In the genomic region with DNA sequence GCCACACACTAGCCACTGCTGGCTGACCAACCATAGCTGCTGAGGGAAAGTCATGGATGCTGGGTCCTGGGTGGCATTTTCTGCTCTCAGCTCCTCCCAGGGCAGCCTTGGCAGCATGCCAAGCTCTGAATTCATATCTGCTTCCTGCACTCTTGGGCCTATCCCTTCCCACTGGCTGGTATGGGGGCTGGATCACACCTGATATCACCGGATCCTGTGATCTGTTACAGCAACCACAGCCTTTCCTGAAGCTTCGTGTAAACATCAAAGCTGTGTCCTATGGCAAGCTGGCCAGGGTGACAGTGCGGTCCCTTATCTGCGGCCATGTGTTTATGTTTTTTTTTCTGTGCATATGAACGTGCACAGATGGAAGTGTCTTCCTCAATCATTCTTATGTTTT, we compare ENCODE assay signal across 8 mouse cellular contexts. TPM values are rescaled to one million over a fixed set of nuclear protein-coding genes. Genes with fewer than 3 reads are reported as not detected.
DNase-seq lines count a peak whose midpoint lies in the region; ATAC-seq lines count a peak whose summit lies in the region.

No protein-coding gene starts in this region.

- H3K4me2 ChIP-seq in hindbrain, embryonic 12.5 days (replicated peaks) = no peak overlapping the region
- H3K4me2 ChIP-seq in hindbrain, embryonic 16.5 days (ENCODE audit: low read length) = no peak overlapping the region

- H3K4me1 ChIP-seq in hindbrain, embryonic 12.5 days = peaks cover 25% of the 10 kb centered on the region
- peaks cover 23% of the 10 kb centered on the region for H3K4me1 ChIP-seq in hindbrain, embryonic 16.5 days (ENCODE audit: control insufficient read depth, insufficient read depth, low read depth, low read length)
- H3K4me1 ChIP-seq in erythroblast, embryonic 14.5 days (ENCODE audit: control insufficient read depth) = peaks cover 78% of the 10 kb centered on the region
- peaks cover 29% of the 10 kb centered on the region for H3K4me1 ChIP-seq in forebrain, embryonic 10.5 days

- peaks cover 13% of the 10 kb centered on the region for H3K36me3 ChIP-seq in hindbrain, embryonic 12.5 days
- peaks cover 11% of the 10 kb centered on the region; the same call in 1 of the 2 replicates for H3K36me3 ChIP-seq in hindbrain, embryonic 16.5 days (ENCODE audit: control insufficient read depth, insufficient read depth, low read length)
- H3K36me3 ChIP-seq in erythroblast, embryonic 14.5 days (ENCODE audit: control insufficient read depth) = peaks cover 36% of the 10 kb centered on the region
- peaks cover 16% of the 10 kb centered on the region for H3K36me3 ChIP-seq in forebrain, embryonic 10.5 days (replicated peaks)

- DNase-seq in MN1 (ENCODE audit: low spot score) = peak; percentile 82
- peak; percentile 72 for DNase-seq in lung, postnatal 14 days
- DNase-seq in Muller cell, postnatal 12 days (ENCODE audit: inconsistent ontology term) = no peak
- no peak for DNase-seq in forebrain, embryonic 10.5 days (ENCODE audit: extremely low spot score, low spot score)
- no peak for DNase-seq in right cerebral cortex, postnatal 36 days (ENCODE audit: low spot score in 2 of 2)

- H3K9ac ChIP-seq in hindbrain, embryonic 12.5 days = 0 out of 2 replicates have a peak overlapping the region, but pooled peaks have one; percentile 38
- H3K9ac ChIP-seq in hindbrain, embryonic 16.5 days (ENCODE audit: low read depth, low read length) = no peak overlapping the region

- 77% methylated on average over 5 of the region's 5 CpGs for WGBS in hindbrain, embryonic 12.5 days
- 75% methylated on average over 5 of the region's 5 CpGs for WGBS in hindbrain, embryonic 16.5 days
- WGBS in forebrain, embryonic 10.5 days = 87% methylated on average over 5 of the region's 5 CpGs

- no peak overlapping the region for H3K4me3 ChIP-seq in hindbrain, embryonic 12.5 days
- H3K4me3 ChIP-seq in hindbrain, embryonic 16.5 days (ENCODE audit: low read length) = no peak overlapping the region
- H3K4me3 ChIP-seq in erythroblast, embryonic 14.5 days (replicated peaks) = peak overlapping the region; percentile 52
- H3K4me3 ChIP-seq in forebrain, embryonic 10.5 days = no peak overlapping the region

- H3K27ac ChIP-seq in hindbrain, embryonic 12.5 days = no peak overlapping the region
- no peak overlapping the region for H3K27ac ChIP-seq in hindbrain, embryonic 16.5 days (ENCODE audit: low read depth, low read length)
- H3K27ac ChIP-seq in forebrain, embryonic 10.5 days = no peak overlapping the region

- H3K9me3 ChIP-seq in hindbrain, embryonic 12.5 days (replicated peaks) = no peaks in the 10 kb centered on the region
- no peaks in the 10 kb centered on the region for H3K9me3 ChIP-seq in hindbrain, embryonic 16.5 days (ENCODE audit: control insufficient read depth, low read length)
- H3K9me3 ChIP-seq in erythroblast, embryonic 14.5 days (ENCODE audit: control insufficient read depth, low read length) = no peaks in the 10 kb centered on the region
- no peaks in the 10 kb centered on the region for H3K9me3 ChIP-seq in forebrain, embryonic 10.5 days

- ATAC-seq in hindbrain, embryonic 12.5 days (ENCODE audit: low FRiP score) = no peak
- ATAC-seq in hindbrain, embryonic 16.5 days = no peak

- no peaks in the 10 kb centered on the region for H3K27me3 ChIP-seq in hindbrain, embryonic 12.5 days
- H3K27me3 ChIP-seq in hindbrain, embryonic 16.5 days (replicated peaks; ENCODE audit: control insufficient read depth, insufficient read depth, low read length) = no peaks in the 10 kb centered on the region
- no peaks in the 10 kb centered on the region for H3K27me3 ChIP-seq in erythroblast, embryonic 14.5 days (ENCODE audit: control insufficient read depth)
- no peaks in the 10 kb centered on the region for H3K27me3 ChIP-seq in forebrain, embryonic 10.5 days (ENCODE audit: poor library complexity, severe bottlenecking)

RNA-seq across cellular contexts. Expression of a gene that starts 2.2 kb away (rescaled TPM):
- polyA plus RNA-seq in hindbrain, embryonic 12.5 days (2016; fragmentation: Nextera tagmentation; extraction: Ambion mirVana) = 62.7 and 67.5 TPM in 2 replicates
- polyA plus RNA-seq in hindbrain, embryonic 16.5 days (2015; fragmentation: Nextera tagmentation; extraction: Ambion mirVana) = 99.8 and 108 TPM in 2 replicates
- polyA plus RNA-seq in erythroblast, embryonic 14.5 days (2012) = 29.2 and 34.1 TPM in 2 replicates
- polyA plus RNA-seq in forebrain, embryonic 10.5 days (2016; fragmentation: Nextera tagmentation; extraction: Ambion mirVana) = 96.8 and 97.9 TPM in 2 replicates

RNA-seq across cellular contexts. Expression of a gene that starts 2.2 kb away (rescaled TPM):
- 5.7 and 5.9 TPM in 2 replicates for polyA plus RNA-seq in hindbrain, embryonic 12.5 days (2016; fragmentation: Nextera tagmentation; extraction: Ambion mirVana)
- 7.9 and 9.4 TPM in 2 replicates for polyA plus RNA-seq in hindbrain, embryonic 16.5 days (2015; fragmentation: Nextera tagmentation; extraction: Ambion mirVana)
- polyA plus RNA-seq in erythroblast, embryonic 14.5 days (2012) = 0.08 and 0.20 TPM in 2 replicates
- polyA plus RNA-seq in forebrain, embryonic 10.5 days (2016; fragmentation: Nextera tagmentation; extraction: Ambion mirVana) = 2.6 and 3.1 TPM in 2 replicates

RNA-seq across cellular contexts. Expression of a gene that starts 3.7 kb away (rescaled TPM):
- 132 and 134 TPM in 2 replicates for polyA plus RNA-seq in hindbrain, embryonic 12.5 days (2016; fragmentation: Nextera tagmentation; extraction: Ambion mirVana)
- 149 and 156 TPM in 2 replicates for polyA plus RNA-seq in hindbrain, embryonic 16.5 days (2015; fragmentation: Nextera tagmentation; extraction: Ambion mirVana)
- 62.5 and 67.4 TPM in 2 replicates for polyA plus RNA-seq in erythroblast, embryonic 14.5 days (2012)
- 135 and 139 TPM in 2 replicates for polyA plus RNA-seq in forebrain, embryonic 10.5 days (2016; fragmentation: Nextera tagmentation; extraction: Ambion mirVana)

RNA-seq across cellular contexts. Expression of a gene that starts 6.8 kb away (rescaled TPM):
- 1.1 and 2.4 TPM in 2 replicates for polyA plus RNA-seq in hindbrain, embryonic 12.5 days (2016; fragmentation: Nextera tagmentation; extraction: Ambion mirVana)
- 1.5 and 2.2 TPM in 2 replicates for polyA plus RNA-seq in hindbrain, embryonic 16.5 days (2015; fragmentation: Nextera tagmentation; extraction: Ambion mirVana)
- polyA plus RNA-seq in erythroblast, embryonic 14.5 days (2012) = 0.26 and 0.80 TPM in 2 replicates
- polyA plus RNA-seq in forebrain, embryonic 10.5 days (2016; fragmentation: Nextera tagmentation; extraction: Ambion mirVana) = 0.78 and 1.4 TPM in 2 replicates

RNA-seq across cellular contexts. Expression of a gene that starts 10.8 kb away (rescaled TPM):
- 1.9 and 2.7 TPM in 2 replicates for polyA plus RNA-seq in hindbrain, embryonic 12.5 days (2016; fragmentation: Nextera tagmentation; extraction: Ambion mirVana)
- 1.6 and 2.3 TPM in 2 replicates for polyA plus RNA-seq in hindbrain, embryonic 16.5 days (2015; fragmentation: Nextera tagmentation; extraction: Ambion mirVana)
- polyA plus RNA-seq in erythroblast, embryonic 14.5 days (2012) = 0.09 TPM in 1 of 2 replicates, not detected in the other
- polyA plus RNA-seq in forebrain, embryonic 10.5 days (2016; fragmentation: Nextera tagmentation; extraction: Ambion mirVana) = 1.6 and 1.9 TPM in 2 replicates

Comparison
In these comparisons a context has a peak if more than half of its experiments do, and no peak if none do; other contexts are left out.
1. DNase-seq: peak in MN1 (single experiment) and lung, postnatal 14 days (single experiment); none in Muller cell, postnatal 12 days (single experiment), forebrain, embryonic 10.5 days (single experiment) and right cerebral cortex, postnatal 36 days (0 of 2).